Mouse (Mus musculus) liver, postnatal 0 days (tissue): ENCODE measurements around the gene Fto.

Source experiments
- CTCF ChIP-seq: sonication (generic); IDR thresholded peaks from 2 replicates; pipeline ENCODE4 v1.5.1; 2016; ENCODE audit warnings: antibody characterized with exemption, low read depth
- EP300 ChIP-seq: IDR thresholded peaks from 2 replicates; pipeline ENCODE4 v1.6.1; 2016; ENCODE audit warnings: antibody characterized with exemption, low read depth, mild to moderate bottlenecking

DNA sequence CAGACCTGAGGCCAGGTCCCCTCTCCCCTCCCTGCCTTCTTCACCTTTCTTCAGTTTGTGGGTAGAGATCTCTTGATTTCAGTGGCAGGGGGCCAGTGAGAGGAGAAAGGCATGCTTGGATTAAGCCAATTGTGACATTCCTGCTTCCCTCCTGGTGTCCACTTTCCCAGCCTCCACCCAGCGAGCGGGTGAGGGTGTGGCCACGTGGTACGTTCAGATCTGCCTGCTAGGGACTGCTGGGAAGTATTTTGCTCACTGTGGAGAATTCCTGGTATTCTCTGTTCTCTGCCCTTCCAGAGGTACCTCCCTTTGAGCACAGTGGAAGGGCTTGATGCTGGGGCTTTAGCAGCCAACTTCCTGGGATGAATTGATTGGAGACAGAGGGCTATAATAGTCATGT is 259.3 kb downstream of the Fto start:
- TF ChIP-seq CTCF (no peak), EP300 (no peak)
